Mouse (Mus musculus) left cerebral cortex, adult 18-20 months (tissue): Measurements from ENCODE around the gene Taf9. TPM values are rescaled to one million over a fixed set of nuclear protein-coding genes. Genes with fewer than 3 reads are reported as not detected.

Experiments
- DNase-seq, 2 experiments: peaks; one replicate each; pipeline ENCODE4 v3.0.0; 2021 to 2022; ENCODE audit warnings: low spot score in 2 of 2, mixed read lengths in 1 of 2
- total RNA-seq, 2 experiments: library from RNA; stranded (reverse); gene quantifications; 2 replicates each; pipeline ENCODE4 v1.2.3; 2021

Taf9 gene
- total RNA-seq, 2 experiments from 2014 or later: 18.0 to 21.5 TPM

DNA sequence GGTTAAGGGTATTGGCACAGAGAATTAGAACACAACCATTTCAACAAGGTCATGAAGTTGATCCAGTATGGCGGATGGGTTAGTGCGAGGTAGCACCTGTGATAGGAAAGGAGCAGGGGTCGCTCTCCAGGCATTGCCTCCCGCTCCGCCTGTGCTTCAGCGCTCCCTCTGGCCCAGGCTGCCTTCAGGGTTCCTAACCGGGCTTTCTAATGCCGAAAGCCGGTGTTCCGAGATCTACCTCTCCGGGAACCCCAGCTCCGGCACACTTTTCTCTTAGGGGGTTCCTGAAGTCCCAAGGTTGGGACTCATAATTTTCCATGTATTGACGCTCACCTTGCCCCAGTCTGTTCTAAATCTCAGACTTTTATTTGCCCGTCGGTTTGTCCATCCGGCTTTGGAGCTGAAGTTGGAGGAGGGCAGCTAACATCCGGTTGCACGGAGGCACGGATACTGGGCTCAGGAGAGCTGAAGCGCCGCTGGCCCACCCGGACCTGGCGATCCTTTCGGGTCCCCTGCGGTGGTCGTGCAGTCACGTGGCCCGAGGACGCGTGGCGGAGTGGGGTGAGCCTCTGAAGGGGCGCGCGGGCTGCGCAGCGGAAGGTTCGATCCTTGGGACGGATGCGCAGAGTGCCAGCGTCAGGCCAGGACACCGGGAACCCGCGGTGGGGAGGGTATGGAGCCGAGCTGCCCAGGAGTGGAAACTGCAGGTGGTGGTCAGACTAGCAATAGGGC, 18.1 kb downstream of the Taf9 start, which contains the start of gene Ccdc125:
Gene Ccdc125, plus strand, starts transcription at position 427 of the 732 bp plus-strand sequence.
- no peak for DNase-seq

GRCm38 (mm10) chr13:100670181-100670741, 18.9 kb downstream of the Taf9 start:
- DNase-seq: no peak

- no peak for DNase-seq
Observed at GRCm38 (mm10) chr13:100675936-100676635, 24.7 kb downstream of the Taf9 start.

DNA sequence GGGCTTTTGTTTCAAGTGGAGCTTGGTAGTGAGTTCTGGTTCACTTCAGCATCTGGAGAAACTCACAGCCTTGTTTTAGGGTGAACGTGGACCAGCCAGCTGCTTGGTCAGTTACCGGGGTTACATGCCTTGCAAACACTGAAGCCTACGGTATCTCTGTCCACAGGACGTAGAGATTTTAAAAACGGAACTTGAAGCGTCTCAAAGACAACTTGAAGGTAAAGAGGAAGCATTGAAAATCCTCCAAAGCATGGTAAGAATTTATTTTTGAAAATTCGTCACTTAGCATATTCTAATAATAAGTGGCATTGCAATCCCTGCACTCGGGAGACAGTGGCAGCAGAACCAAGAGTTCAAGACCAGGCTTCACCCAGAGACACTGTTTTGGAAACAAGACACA, 30.2 kb downstream of the Taf9 start:
- DNase-seq: no peak

DNA sequence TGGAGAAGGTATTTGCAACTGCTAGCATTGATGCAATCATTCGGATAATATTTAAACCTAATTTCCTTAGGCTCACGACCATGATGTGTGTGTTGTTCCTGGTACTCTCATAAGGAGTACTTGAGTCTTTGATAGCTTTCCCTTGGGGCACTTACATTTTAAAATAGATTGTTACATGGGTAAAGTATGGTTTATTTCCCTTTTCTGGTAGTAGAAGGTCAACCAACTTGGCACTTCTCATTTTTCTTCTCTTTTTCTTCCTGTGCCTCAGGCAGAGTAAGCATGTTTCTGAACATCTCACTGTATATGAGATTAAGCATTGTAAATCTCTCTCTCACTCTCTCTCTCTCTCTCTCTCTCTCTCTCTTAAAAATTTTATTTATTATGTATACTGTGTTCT, 31.5 kb downstream of the Taf9 start:
- DNase-seq: no peak

DNA sequence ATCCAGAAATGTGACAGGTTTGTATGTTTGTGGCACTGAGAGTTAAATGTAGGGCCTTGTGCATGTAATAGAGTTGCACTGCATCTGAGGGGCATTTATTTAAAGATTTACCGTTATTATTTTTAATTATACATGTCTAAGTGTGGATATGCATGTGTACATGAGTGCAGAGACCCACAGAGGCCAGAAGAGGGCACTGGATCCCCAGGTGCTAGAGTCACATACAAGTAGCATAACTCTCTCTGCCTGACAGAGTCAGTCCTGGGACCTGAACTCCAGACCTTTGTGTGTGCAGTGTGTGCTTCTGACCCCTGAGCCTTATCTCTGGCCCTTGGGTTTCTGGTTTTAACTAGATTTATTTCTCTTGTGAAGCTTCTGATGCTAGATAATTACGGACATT, 33.0 kb downstream of the Taf9 start:
- DNase-seq: no peak

- no peak for DNase-seq
Observed at GRCm38 (mm10) chr13:100687513-100687912, 36.1 kb downstream of the Taf9 start.

GRCm38 (mm10) chr13:100697541-100697940, 46.2 kb downstream of the Taf9 start:
- DNase-seq: no peak

- no peak for DNase-seq
Observed at GRCm38 (mm10) chr13:100698866-100699265, 47.5 kb downstream of the Taf9 start.

GRCm38 (mm10) chr13:100703468-100703867, 52.1 kb downstream of the Taf9 start:
- DNase-seq: no peak

Other genes with a start within 250 kb of the Taf9 start
- gene Naip1, start 198.7 kb upstream of the Taf9 start, total RNA-seq: under 1 TPM in 1 of 2 experiments, not detected in 1; 0.14 TPM
- gene Gtf2h2, start 159.0 kb upstream of the Taf9 start, total RNA-seq: 10 to 100 TPM; 35.5 to 37.1 TPM
- 1 to 10 TPM; 7.5 to 9.4 TPM for gene Ocln, start 98.9 kb upstream of the Taf9 start, total RNA-seq
- 1 to 10 TPM; 1.2 to 2.0 TPM for gene Marveld2, start 34.6 kb upstream of the Taf9 start, total RNA-seq
- 10 to 100 TPM; 86.9 to 96.2 TPM for gene Ak6, start 600 bp upstream of the Taf9 start, total RNA-seq
- gene Rad17, start 528 bp upstream of the Taf9 start, total RNA-seq: 10 to 100 TPM; 14.8 to 15.1 TPM
- gene Ccdc125, start 18.1 kb downstream of the Taf9 start, total RNA-seq: under 1 TPM; 0.19 to 0.23 TPM
- 10 to 100 TPM; 35.3 to 40.0 TPM for gene Cdk7, start 79.4 kb downstream of the Taf9 start, total RNA-seq
- gene Mrps36, start 93.1 kb downstream of the Taf9 start, total RNA-seq: 10 to 100 TPM; 54.9 to 60.3 TPM
- under 1 TPM; 0.28 to 0.67 TPM for gene Cenph, start 124.3 kb downstream of the Taf9 start, total RNA-seq
- gene Ccnb1, start 135.0 kb downstream of the Taf9 start, total RNA-seq: under 1 TPM; 0.47 to 0.67 TPM
- gene Slc30a5, start 181.8 kb downstream of the Taf9 start, total RNA-seq: 10 to 100 TPM; 42.2 to 43.7 TPM